Mouse (Mus musculus): Measurements from ENCODE around the gene Ccpg1os. TPM values are rescaled to one million over a fixed set of nuclear protein-coding genes. Genes with fewer than 3 reads are reported as not detected.

Gene Ccpg1os
- total RNA-seq, 1 experiment from 2014 or later, result 19.9 TPM

GRCm38 (mm10) chr9:72935309-72935708 lies 49.9 kb downstream of the Ccpg1os start:
- ATAC-seq (ENCODE audit: extremely low read depth, insufficient number of reproducible peaks, low FRiP score, poor library complexity, severe bottlenecking), result no peak

GRCm38 (mm10) chr9:72931166-72931790 lies 53.9 kb downstream of the Ccpg1os start:
- ATAC-seq (ENCODE audit: extremely low read depth, insufficient number of reproducible peaks, low FRiP score, poor library complexity, severe bottlenecking), result no peak

Other genes with a start within 250 kb of the Ccpg1os start
- gene Prtg, start 178.5 kb downstream of the Ccpg1os start, total RNA-seq (2017), result 0.12 TPM in 1 of 2 replicates, not detected in the other
- 0.12 TPM in 1 of 2 replicates, not detected in the other for gene Pygo1, start 59.7 kb downstream of the Ccpg1os start, total RNA-seq (2017)
- 1.5 and 1.7 TPM in 2 replicates for gene Dyx1c1, start 26.6 kb downstream of the Ccpg1os start, total RNA-seq (2017)
- gene Gm44503, start 26.5 kb downstream of the Ccpg1os start, total RNA-seq (2017), result 0.58 TPM in 1 of 2 replicates, not detected in the other
- 527 and 583 TPM in 2 replicates for gene Ccpg1, start within 50 bp of the Ccpg1os start, total RNA-seq (2017)
- 9.6 and 10.8 TPM in 2 replicates for gene Pigb, start 55.0 kb upstream of the Ccpg1os start, total RNA-seq (2017)
- gene Rab27a, start 59.5 kb upstream of the Ccpg1os start, total RNA-seq (2017), result 150 and 155 TPM in 2 replicates
- gene Khdc3, start 116.5 kb upstream of the Ccpg1os start, total RNA-seq (2017), result 8.7 and 10.7 TPM in 2 replicates
- gene Gm20509, start 117.1 kb upstream of the Ccpg1os start, total RNA-seq (2017), result not detected in 2 replicates
- 38.6 and 52.1 TPM in 2 replicates for gene Rsl24d1, start 128.0 kb upstream of the Ccpg1os start, total RNA-seq (2017)

All from neutrophil, adult 5-6 weeks (primary cell).